Mouse (Mus musculus): ENCODE measurements around the gene Itpk1.
A peak's percentile ranks its signal among the peaks of the same experiment; 100 is the strongest.
"Not testable (repeated sequence)": the region's sequence is repeated elsewhere in the genome, so short reads cannot be mapped to it uniquely, and the experiment has no call there.

Gene Itpk1

DNA sequence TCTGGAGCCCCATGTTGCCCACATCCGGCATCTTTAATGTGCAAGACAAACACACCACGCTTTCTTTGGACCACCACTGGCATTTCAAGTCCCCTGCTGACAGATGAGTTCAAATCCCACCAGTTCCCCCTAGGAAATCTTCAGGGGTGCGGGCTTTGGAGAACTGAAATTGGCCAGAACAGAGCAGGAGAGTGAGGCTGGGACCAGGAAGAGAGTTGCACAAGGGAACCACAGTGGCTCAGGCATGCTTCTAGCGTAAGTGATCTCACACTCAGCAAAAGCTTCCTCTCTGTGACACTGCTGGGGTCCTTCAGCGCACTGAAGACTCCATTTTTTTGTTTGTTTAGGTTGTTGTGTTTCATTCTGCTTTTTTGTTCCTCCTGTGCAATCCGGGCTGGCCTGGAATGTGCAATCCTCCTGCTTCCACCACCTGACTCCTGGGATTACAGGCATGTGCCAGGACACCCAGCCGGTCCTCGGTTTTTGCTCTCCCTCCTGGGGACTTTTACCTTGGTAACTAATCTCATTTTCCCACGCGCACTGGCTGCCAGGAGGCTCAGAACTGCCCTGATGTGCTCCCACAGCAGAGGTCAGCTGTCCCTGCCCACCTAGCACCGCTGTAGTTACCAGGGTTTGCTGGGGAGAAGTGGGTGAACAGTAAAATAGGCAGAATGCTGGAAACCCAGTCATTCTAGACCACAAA is 41.2 kb downstream of the Itpk1 start:
- DNase-seq (ENCODE audit: low read depth in 1 of 2, low spot score in 2 of 2), result no peak

DNA sequence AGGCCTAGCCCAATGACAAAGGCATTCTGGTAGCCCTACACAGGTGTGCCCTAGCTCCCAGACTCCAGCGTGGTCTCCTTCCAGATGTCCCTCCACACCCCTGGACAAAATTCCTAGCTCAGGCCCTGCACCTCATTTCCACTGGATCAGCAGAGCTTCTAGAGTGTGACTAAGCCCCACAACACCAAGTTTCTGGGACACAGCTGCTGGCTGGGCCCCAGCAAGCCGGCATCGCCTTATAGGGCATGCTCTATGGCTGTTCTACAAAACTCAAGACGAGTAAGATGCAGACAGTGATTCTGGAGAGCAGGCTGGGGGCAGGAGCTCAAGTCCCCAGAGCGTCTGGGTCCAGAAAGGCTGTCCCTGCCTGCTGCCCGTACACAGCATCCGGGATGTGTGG is 43.0 kb downstream of the Itpk1 start:
- DNase-seq (ENCODE audit: low read depth in 1 of 2, low spot score in 2 of 2), result no peak

DNA sequence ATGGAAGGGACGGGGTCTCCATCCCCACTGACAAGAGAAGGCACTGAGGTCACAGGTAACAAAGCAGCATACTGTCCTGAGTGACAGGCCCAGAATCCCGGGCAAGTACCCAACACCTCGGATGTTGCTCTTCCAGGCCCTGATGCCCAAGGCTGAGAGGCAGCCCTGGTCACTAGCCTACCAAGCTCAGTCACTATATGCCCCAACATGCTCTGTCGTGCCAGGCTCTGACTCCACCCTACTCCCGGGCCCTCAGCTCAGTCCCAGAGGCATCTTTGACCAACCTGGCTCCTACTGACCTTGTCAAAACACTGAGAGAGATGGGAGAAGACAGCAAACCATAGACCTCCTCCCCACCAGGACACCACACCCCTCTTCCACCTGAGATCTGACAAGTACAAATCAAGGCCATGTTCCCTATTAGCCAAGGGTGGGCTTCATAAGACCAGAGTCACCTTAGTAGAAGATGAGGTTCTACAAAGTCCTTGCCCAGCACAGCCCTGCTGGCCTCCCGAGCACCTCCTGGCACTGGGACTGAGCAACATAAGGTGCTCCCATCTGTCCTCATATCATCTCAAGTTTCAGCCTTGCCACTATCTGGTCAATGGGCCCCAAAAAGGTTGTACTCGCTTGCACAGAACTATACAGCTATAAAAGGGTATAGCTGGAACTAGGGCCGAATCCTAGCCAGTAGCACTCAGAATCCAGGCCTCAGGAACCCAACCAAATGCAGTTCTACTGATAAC is 43.7 kb downstream of the Itpk1 start:
- DNase-seq (ENCODE audit: low read depth in 1 of 2, low spot score in 2 of 2), result no peak

DNA sequence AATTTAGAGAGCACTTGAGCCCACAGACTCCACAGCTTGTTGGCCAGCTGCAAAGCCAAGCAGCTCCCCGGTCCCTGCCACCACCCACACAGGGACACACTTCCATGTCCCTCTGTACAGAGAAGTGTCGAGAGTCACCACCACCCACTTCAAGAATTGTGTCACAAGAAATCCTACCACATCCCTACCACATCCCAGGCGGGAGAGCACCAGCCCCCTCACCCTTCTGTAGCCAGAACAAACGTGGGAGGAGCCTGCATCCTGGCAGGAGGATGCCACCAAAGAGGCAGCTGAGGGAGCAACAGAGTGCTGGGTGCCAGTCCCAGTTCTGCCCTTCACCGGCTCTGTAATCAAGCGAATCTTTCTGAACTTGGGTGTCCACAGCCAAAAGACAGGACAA is 51.7 kb downstream of the Itpk1 start:
- DNase-seq (ENCODE audit: low read depth in 1 of 2, low spot score in 2 of 2), result no peak

DNA sequence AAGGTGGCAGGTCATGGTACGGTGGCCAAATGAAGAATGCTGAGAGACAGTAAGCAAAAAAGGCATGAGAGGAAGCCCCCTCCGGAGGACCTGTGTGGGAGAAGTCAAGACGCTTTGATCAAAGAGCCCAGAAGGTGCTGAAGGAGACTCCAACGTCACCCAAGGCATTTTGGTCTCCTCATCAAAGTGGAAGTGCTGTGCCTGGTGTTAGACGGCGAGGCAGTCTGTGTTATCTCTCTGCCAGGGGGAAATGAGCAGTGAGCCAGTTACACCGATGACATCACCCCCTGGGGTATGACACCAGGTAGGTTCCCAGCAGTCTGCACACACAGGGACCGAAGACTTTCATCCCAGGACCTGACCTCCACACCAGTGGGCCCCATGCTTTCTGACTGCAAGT is 52.3 kb downstream of the Itpk1 start:
- DNase-seq (ENCODE audit: low read depth in 1 of 2, low spot score in 2 of 2), result no peak

DNA sequence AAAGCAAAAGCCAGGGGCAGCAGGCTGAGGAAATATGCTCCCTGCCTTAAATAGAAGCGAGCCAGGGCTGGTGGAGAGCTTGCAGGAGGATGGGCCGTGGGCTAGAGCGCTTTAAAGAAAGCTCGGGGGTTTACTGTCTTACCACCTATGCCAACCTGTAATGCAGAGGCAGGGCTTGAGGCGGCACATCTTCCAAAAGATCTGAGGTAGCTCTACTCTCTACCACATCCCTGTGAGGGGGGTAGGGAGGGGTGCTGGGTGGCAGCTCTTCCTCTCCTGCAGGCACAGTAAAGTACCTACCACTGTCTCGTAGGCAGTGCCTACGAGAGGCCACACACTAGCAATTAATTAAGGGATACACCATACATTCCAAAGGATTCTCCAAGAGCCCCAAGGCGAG is 52.9 kb downstream of the Itpk1 start:
- DNase-seq (ENCODE audit: low read depth in 1 of 2, low spot score in 2 of 2), result no peak

DNA sequence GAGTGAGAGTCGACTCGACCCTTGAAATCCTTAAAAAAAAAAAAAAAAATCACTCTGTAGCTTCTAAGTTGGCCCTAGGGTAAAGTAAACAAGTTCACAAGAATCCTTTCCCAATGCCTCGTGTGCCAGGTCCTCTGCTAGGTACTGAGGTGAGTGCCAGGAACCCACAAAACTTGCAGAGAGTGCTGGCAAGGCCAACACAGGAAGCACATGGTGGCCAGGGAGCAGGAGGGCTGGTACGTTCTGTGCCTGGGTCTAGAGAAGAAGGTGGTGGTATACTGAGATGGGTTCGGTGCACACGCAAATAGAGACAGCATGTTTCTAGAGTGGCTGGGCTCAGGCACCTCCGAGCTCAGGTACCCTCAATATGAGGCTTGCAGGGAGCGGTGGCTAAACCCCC is 53.3 kb downstream of the Itpk1 start:
- DNase-seq (ENCODE audit: low read depth in 1 of 2, low spot score in 2 of 2), result no peak

DNA sequence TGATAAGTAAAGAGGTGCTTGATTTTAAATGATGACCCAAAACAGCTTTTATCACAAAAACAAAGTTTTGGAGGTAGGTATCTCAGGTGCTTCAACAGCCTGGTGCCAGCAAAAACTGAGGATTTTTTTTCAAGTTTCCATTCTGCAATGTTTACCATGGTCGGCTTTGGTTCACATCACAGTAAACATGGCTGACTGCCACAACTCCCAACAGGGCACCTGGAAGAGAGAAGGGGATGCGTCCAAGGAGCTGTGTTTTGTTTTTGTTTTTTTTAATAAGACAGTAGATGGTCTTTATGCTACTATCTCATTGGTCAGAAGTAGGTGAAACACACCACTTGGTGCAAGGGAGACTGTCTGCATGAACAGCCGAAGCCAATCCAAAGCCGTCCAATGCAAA is 54.1 kb downstream of the Itpk1 start:
- no peak for DNase-seq (ENCODE audit: low read depth in 1 of 2, low spot score in 2 of 2)

DNA sequence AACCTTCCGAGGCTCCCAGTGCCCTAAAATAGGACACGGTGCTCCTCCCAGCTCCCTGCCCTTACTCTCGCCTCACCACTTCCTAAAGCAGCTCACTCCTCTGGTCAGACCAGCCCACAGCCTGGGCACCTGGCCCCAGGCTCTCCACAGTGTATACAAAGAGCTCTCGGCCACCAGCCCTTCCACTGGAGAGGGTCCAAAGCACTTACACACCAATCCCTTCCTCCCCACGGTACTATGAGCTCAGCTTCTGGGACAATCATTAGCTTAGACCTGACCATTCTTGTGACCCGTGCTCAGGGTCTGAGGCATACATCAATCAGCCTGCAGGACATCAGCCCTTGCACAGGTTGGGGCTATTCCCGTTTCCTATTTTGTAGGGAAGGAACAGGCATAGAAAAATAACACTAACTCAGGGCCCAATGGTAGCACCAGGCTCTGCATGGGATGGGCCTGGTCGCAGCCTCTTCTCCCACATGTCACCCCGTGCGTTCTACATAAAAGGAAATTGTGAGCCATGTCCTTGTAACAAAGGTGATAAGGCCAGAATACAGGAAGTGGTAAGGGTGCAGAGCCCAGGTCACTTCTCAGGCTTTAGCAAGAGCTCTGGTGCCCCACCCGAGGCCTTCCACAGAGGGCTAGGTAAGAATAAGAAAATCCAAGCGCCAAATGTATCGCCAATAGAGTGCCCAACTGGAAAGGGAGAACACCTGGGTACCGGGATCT is 56.7 kb downstream of the Itpk1 start:
- DNase-seq (ENCODE audit: low read depth in 1 of 2, low spot score in 2 of 2), result no peak

DNA sequence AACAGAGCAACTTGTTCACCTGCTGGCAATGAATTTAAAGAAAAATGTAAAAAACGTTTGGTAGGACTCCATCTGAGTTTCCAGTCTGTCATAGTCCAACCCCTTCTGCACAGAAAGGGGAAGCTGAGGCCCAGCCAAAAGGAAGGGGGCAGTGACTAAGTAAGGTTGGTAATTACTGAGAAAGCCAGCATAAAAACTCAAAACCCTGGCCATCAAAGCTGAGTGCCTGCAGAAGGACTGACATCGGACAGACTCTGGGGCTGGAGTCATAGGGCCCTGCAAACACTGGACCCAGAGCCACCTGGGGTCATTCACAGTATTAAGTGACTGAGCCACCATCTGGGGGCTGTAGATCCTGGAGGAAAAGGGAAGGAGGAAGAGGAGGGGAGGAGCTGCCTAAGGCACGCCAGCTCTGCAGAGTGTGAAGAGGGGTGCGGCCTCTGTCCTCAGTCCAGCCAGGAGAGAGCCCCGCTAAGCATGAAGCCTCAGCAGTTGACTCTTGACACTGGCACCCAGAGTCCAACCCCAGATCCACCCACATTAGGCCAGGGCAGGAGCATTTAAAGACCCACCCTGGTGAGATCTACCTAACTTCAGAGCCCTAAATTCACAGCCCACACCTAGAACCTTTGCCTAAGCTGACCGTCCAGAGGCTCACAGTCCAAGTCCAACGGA is 58.0 kb downstream of the Itpk1 start:
- peak; percentile 18 to 57 for DNase-seq (ENCODE audit: low read depth in 1 of 2, low spot score in 2 of 2)

DNA sequence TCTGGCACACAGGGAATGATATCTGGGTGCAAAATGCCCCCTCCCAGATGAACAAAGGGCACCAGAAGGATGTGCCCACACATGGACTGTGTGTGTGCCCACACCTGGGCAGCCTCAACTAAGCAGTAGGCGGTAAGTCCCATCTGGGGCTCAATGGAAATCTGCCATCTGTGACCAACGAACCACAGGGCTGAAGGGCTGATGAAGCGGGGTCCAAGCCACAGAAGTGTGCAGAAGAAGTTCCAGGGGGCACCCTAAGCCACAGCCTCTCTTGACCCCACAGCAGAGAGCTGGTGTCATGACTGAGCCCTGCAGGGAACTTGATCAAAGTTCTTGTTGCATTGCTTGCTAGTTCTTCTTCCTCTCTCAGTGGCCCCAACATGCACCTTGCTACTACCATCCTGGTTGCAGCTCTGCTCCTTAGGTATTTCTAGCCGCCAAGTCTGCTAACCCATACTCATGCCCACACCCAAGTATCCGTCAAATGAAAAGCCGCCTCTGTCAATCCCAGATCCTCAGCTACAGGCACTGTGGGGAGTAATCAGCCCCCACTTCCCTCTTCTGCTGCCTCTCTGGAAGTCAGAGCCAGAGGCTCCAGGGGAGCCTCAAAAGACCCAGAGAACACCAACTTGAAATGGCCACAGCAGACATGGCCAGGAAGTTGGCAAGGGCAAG is 58.7 kb downstream of the Itpk1 start:
- DNase-seq (ENCODE audit: low read depth in 1 of 2, low spot score in 2 of 2), result no peak

DNA sequence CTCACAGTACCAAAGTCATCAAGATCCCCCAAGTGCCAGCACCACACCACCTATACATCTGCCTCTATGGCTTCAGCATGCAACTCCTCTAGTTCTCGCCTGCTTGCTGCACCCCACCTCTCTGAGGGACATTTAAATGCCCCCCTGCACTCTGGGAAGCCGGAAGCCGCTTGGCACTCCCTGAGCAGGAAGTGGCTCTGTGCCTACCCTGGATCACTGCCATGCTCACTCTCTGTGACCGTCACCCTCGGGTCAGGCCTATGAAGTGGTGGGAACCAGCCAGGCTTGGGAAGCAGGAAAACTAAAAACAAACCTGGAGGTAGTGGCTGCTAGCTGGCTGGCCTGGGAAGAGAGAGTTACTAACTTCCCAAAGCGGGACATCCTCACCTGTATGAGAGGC is 61.4 kb downstream of the Itpk1 start:
- DNase-seq (ENCODE audit: low read depth in 1 of 2, low spot score in 2 of 2), result no peak

DNA sequence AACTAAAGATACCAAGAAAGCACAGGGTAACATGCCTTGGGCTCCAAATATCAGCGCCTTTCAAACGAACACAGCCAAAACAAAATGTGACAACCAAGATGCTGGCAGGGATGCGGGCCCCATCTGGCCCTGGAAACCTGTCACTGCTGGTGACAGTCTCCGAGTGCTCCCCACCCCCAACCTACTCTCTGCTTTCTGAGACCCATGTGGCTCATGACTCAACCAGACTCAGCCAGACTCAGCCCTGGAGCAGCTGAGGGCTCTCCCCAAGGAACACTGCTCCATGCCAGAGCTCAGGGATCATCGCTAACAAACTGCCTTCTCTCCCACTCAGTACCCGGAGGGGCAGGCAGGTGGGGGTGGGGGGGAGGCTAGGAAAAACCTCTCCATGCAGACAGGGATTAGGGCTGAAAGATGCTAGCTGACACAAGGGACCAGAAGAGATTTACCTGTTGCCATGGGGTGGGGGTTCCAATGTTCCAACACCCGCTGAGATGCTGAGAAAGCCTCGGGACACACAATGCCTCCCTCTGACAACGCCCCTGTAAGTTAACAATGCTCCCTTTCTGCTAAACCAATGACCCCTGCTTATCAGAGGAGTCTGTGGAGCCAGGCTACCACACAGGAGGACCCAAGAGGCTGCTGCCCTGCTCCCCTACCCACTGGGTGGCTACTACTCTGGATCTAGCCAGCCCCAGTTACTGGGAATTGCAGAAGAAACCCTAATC is 64.1 kb downstream of the Itpk1 start:
- DNase-seq (ENCODE audit: low read depth in 1 of 2, low spot score in 2 of 2), result no peak

DNA sequence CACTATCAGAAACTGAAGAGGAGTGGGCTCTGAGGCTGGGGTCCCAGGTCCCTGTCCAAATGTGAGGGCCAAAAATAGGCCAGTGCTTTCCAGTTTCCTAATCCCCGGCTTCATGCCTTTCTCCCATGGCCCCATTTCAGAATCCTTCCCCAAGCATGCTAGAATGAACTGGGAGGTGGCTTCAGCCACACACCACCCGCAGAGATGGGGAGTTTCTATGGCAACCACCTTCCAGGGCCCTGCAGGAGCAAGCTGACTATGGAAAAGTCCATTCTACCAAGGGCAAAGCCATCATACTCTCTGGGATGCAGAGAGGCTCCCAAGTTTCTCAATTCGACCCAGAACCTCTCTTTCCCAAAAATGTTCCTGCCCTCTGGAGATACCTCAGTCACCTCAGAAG is 65.9 kb downstream of the Itpk1 start:
- no peak for DNase-seq (ENCODE audit: low read depth in 1 of 2, low spot score in 2 of 2)

DNA sequence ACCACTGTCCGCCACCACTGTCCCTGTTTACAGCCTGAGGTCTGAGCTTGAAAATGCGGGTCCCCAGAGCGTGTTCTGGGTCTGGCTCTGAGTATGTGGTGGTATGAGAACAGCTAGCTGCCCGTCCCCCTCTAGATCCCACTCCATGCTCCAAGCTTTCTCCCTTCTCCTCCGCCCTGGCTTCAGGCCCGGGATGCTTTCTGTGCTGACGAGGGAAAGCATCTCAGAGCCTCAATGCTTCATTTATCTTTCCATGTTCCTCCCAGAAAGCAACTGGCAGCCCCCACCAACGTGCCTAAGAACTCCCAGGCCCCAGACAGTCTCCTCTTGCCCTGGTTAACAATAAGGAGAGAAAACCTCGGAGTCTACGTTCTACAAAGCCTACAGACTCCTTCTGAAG is 67.5 kb downstream of the Itpk1 start:
- DNase-seq (ENCODE audit: low read depth in 1 of 2, low spot score in 2 of 2), result no peak

DNA sequence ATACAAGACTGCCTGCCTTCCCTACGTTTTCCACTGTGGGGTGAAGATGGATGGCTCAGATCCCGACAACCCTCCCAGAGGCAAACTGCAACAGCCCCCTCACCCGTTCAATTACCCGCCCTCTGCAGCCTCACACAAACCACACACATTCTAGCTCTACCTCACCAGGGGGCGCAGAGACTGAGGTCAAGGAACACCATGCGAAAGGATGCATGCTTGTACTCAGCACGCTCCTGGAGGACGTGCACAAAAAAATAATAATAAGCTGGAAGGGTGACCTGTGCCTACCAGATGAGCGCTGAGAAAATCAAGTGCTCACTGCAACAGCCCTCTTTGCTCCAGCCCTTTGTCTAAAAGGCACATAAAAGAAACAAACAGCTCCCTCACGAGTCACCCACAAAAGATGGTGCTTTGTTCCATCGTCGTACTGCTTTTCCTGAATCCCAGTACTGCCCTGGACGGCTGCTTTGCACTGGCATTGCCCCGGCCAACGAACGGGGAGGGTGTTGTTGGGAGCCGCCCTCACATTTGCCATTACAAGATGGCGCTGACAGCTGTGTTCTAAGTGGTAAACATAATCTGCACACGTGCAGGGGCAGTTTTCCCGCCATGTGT is 70.2 kb downstream of the Itpk1 start:
- DNase-seq (ENCODE audit: low read depth in 1 of 2, low spot score in 2 of 2), result no peak

DNA sequence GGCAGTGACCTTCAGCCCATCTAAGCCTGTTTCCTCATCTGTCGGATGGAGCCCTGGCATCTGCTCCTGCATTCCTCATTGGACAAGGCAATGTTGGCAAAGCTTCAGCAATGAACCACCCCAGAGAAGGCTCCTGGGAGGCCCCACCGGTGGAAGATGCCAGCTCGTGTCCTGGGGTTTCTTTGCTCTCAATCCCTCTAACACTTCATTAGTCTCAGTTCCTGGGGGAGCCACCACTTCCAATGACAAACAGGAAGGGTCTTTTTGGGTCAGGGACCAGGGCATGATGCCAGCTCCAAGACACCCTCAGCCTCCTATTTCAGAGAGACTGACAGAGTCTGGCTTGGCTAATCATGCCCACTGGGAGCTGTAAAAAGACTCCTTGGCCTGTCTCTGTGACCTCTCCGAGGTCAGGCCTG is 71.6 kb downstream of the Itpk1 start:
- no peak for DNase-seq (ENCODE audit: low read depth in 1 of 2, low spot score in 2 of 2)

DNA sequence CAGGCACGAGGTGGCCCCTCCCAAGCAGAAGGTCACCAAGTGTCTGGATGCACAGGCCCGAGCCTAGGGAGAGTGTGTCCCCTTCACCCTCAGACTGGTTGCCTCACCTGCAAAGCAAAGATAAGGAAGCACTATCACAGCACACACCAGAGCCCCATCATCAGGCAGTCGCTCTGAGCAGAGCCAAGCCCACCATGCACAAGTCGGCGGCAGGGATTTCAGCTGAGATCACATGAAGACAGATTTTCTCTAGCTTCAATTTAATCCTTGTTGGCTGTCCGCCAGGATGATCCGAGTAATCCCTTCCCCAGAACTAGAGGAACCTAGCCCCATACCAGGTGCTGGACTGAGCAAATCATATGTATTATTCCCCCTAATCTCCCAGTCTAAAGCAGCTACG is 73.0 kb downstream of the Itpk1 start:
- DNase-seq (ENCODE audit: low read depth in 1 of 2, low spot score in 2 of 2), result no peak

DNA sequence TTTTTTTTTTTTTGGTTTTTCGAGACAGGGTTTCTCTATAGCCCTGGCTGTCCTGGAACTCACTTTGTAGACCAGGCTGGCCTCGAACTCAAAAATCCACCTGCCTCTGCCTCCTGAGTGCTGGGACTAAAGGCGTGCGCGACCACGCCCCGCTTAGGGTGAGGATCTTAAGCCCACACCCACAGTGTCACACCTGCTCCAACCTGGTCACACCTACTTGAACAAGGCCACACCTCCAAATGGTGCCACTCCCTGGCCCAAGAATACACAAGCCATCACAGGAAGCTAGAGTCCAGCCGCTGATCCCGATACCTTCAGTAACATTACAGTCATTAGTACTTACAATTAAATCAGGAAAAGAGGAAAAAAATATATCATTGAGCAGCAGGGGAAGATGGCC is 74.3 kb downstream of the Itpk1 start:
- not testable (repeated sequence) for DNase-seq (ENCODE audit: low read depth in 1 of 2, low spot score in 2 of 2)

DNA sequence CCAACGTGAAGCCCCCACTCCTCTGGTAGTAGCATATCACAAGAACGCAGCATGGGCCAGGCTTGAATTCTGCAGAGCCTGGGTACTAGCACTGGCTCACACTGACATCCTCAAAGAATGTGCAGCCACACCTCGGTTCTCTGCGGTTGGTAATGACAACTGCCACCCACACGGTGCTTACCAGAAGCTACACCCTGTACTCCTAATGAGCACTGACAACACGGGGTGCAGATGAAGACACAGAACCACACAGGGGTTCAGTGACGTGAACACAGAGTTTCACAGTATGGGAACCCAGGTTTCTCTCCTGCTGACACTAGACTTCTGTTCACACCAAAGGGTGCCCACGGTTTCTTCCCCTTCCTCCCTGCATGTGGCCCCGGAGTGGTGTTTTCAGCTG is 76.5 kb downstream of the Itpk1 start:
- DNase-seq (ENCODE audit: low read depth in 1 of 2, low spot score in 2 of 2), result no peak
